Mouse (Mus musculus): ENCODE results near the gene Pias3.

DNA sequence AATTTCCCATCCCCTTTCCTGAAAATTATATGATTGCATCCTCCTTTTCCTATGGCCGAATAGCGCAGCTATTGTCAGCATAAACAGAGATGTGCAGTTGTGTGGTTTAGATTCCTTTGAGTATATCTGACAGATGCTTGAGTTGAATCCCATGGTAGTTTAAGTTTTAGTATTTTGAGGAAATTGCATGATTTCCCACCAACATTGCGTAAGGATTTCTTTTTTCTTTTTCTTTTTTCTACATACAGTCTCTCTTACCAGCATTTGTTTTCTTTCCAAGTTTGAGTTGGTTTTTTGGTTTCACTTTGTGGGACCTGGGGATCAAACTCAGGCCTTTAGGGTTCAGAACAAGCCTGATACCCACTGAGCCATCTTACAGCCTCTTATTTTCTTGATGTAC, 48.2 kb downstream of the Pias3 start:
- TF ChIP-seq CTCF (IDR thresholded peaks at IDR 0.05; ENCODE audit: low read depth), result no peak
- TF ChIP-seq EP300 (IDR thresholded peaks at IDR 0.05; ENCODE audit: low read depth), result no peak
